In genomic region chr12:118025771-118026170, GRCm38 (mm10) we compare ENCODE assay signal across 24 mouse cellular contexts.
DNase-seq lines count a peak whose midpoint lies in the region; ATAC-seq lines count a peak whose summit lies in the region.
"Had no signal": no experiment of that assay in that cellular context is flagged by ENCODE, and none has a peak within 500 bp of the region (broad histone marks: within the 10 kb centered on the region; RNA-seq: fewer than 3 reads in every experiment).

No protein-coding gene starts in this region.

- H3K9ac ChIP-seq in hindbrain, embryonic 14.5 days = no peak overlapping the region
- H3K9ac ChIP-seq: embryonic facial prominence, embryonic 12.5 days; forebrain, embryonic 13.5 days; forebrain, embryonic 15.5 days had no signal

- H3K4me1 ChIP-seq in hindbrain, embryonic 14.5 days (replicated peaks; ENCODE audit: control insufficient read depth, insufficient read depth, low read length) = no peaks in the 10 kb centered on the region
- H3K4me1 ChIP-seq: embryonic facial prominence, embryonic 10.5 days; embryonic facial prominence, embryonic 12.5 days; forebrain, embryonic 13.5 days had no signal

- H3K36me3 ChIP-seq in hindbrain, embryonic 14.5 days (replicated peaks; ENCODE audit: control insufficient read depth, insufficient read depth) = no peaks in the 10 kb centered on the region
- H3K36me3 ChIP-seq: embryonic facial prominence, embryonic 10.5 days; embryonic facial prominence, embryonic 12.5 days; forebrain, embryonic 15.5 days; G1E had no signal

- DNase-seq in gastrocnemius, adult 18-20 months (ENCODE audit: low spot score) = peak; percentile 68
- no peak for DNase-seq in gastrocnemius, postnatal 4 days (ENCODE audit: low spot score in 2 of 2)
- DNase-seq in gastrocnemius, postnatal 14 days = peak; percentile 9
- no peak for DNase-seq in gastrocnemius, postnatal 10 days
- peak; percentile 20 for DNase-seq in gastrocnemius, postnatal 25 days
- DNase-seq in hindbrain, embryonic 14.5 days (ENCODE audit: low spot score) = no peak
- DNase-seq: adrenal gland, adult 8-10 months; adrenal gland, postnatal 14 days; adrenal gland, postnatal 36 days; B cell, adult 2 months; cerebellum, adult 11-12 months; cerebellum, adult 2 months; cerebellum, adult 9-10 months; cerebellum, postnatal 10 days; cerebellum, postnatal 25 days had no signal

- intact Hi-C loops in gastrocnemius, postnatal 14 days (cut with DNase I; ENCODE audit: low total_unique reads) = no loop called here

- H3K27me3 ChIP-seq in hindbrain, embryonic 14.5 days (ENCODE audit: control insufficient read depth, insufficient read depth, low read length) = no peaks in the 10 kb centered on the region; the same call in 1 of the 2 replicates
- H3K27me3 ChIP-seq: CH12.LX; embryonic facial prominence, embryonic 12.5 days had no signal

- H3K27ac ChIP-seq in hindbrain, embryonic 14.5 days = no peak overlapping the region
- H3K27ac ChIP-seq: embryonic facial prominence, embryonic 10.5 days; embryonic facial prominence, embryonic 12.5 days; forebrain, embryonic 13.5 days; forebrain, embryonic 15.5 days had no signal

- no peaks in the 10 kb centered on the region for H3K9me3 ChIP-seq in hindbrain, embryonic 14.5 days (ENCODE audit: control insufficient read depth, low read length)
- H3K9me3 ChIP-seq: embryonic facial prominence, embryonic 10.5 days; embryonic facial prominence, embryonic 12.5 days; forebrain, embryonic 13.5 days; forebrain, embryonic 15.5 days; G1E had no signal

- WGBS in hindbrain, embryonic 14.5 days = 78% methylated on average over 4 of the region's 4 CpGs

- no peak overlapping the region for H3K4me2 ChIP-seq in hindbrain, embryonic 14.5 days (replicated peaks)
- H3K4me2 ChIP-seq: embryonic facial prominence, embryonic 12.5 days; forebrain, embryonic 13.5 days; forebrain, embryonic 15.5 days had no signal

- no peak overlapping the region for H3K4me3 ChIP-seq in hindbrain, embryonic 14.5 days (replicated peaks; ENCODE audit: low read length)
- H3K4me3 ChIP-seq: embryonic facial prominence, embryonic 10.5 days; embryonic facial prominence, embryonic 12.5 days; forebrain, embryonic 13.5 days; forebrain, embryonic 15.5 days had no signal

- no peak for ATAC-seq in hindbrain, embryonic 14.5 days (ENCODE audit: low FRiP score)
- ATAC-seq: activated CD4-positive, CD25-positive, alpha-beta regulatory T cell, adult 4 months; CD4-positive, CD25-positive, alpha-beta regulatory T cell, adult 4 months; forebrain, embryonic 13.5 days; forebrain, embryonic 15.5 days; Patski had no signal

Comparison
In these comparisons a context has a peak if more than half of its experiments do, and no peak if none do; other contexts are left out.
1. DNase-seq: peak in gastrocnemius, adult 18-20 months (single experiment), gastrocnemius, postnatal 14 days (single experiment) and gastrocnemius, postnatal 25 days (single experiment); none in gastrocnemius, postnatal 4 days (0 of 2), gastrocnemius, postnatal 10 days (single experiment) and hindbrain, embryonic 14.5 days (single experiment).